Mouse (Mus musculus) stomach, postnatal 0 days (tissue): Measurements from ENCODE around the gene D930048N14Rik. TPM values are rescaled to one million over a fixed set of nuclear protein-coding genes. Genes with fewer than 3 reads are reported as not detected.
A peak's percentile ranks its signal among the peaks of the same experiment; 100 is the strongest.

Source experiments
- ATAC-seq: fragments of 200-750 bp; cut with Nextera tagmentation; 2 replicates; pipeline ENCODE4 v1.8.0; 2017; ENCODE audit not compliant: low FRiP score, low TSS enrichment
- DNase-seq: peaks from one replicate; pipeline ENCODE4 v3.0.0-alpha.2; 2016; ENCODE audit warnings: low spot score
- H3K27ac ChIP-seq: fragments of 300-500 bp; sonication (generic); replicated peaks from 2 replicates; pipeline ENCODE4 v1.5.1; 2014; ENCODE audit warnings: mild to moderate bottlenecking, control low read depth
- H3K27me3 ChIP-seq: fragments of 300-500 bp; sonication (generic); 2 replicates; pipeline ENCODE4 v1.6.1; 2014; ENCODE audit warnings: low read length; ENCODE audit not compliant: control insufficient read depth, insufficient read depth
- H3K36me3 ChIP-seq: fragments of 300-500 bp; sonication (generic); 2 replicates; pipeline ENCODE4 v1.6.1; 2014; ENCODE audit warnings: low read length, mixed read lengths; ENCODE audit not compliant: control insufficient read depth, insufficient read depth
- H3K4me1 ChIP-seq: fragments of 300-500 bp; sonication (generic); replicated peaks from 2 replicates; pipeline ENCODE4 v1.6.1; 2014; ENCODE audit warnings: antibody characterized with exemption; ENCODE audit not compliant: control insufficient read depth, insufficient read depth
- H3K4me2 ChIP-seq: fragments of 300-500 bp; sonication (generic); replicated peaks from 2 replicates; pipeline ENCODE4 v1.6.1; 2014; ENCODE audit warnings: low read depth, mild to moderate bottlenecking, control low read depth, moderate library complexity
- H3K4me3 ChIP-seq: fragments of 300-500 bp; sonication (generic); 2 replicates; pipeline ENCODE4 v1.5.1; 2014; ENCODE audit warnings: low read depth, low read length, control low read depth
- H3K9ac ChIP-seq: fragments of 300-500 bp; sonication (generic); 2 replicates; pipeline ENCODE4 v1.6.1; 2014; ENCODE audit warnings: mild to moderate bottlenecking, low read length, control low read depth, mixed read lengths
- H3K9me3 ChIP-seq: fragments of 300-500 bp; sonication (generic); 2 replicates; pipeline ENCODE4 v1.6.1; 2016; ENCODE audit warnings: low read length; ENCODE audit not compliant: control insufficient read depth
- CTCF ChIP-seq: IDR thresholded peaks from 2 replicates; pipeline ENCODE4 v1.5.1; 2016; ENCODE audit warnings: antibody characterized with exemption, low read depth, mild to moderate bottlenecking, moderate library complexity
- EP300 ChIP-seq: optimal IDR thresholded peaks from 2 replicates; pipeline ENCODE3; 2016; ENCODE audit warnings: antibody characterized with exemption
- WGBS: fragments of 180-500 bp; shearing (Covaris S2); extraction: QIAGEN DNeasy Blood & Tissue Kit; methylation state at CpG from one replicate; pipeline ENCODE4 v1.1.7; 2014; 5-methylcytosine and 5-hydroxymethylcytosine counted together
- polyA plus RNA-seq: library from polyadenylated mRNA; unstranded; fragments of >200 nt; fragmentation: Nextera tagmentation; extraction: Ambion mirVana; gene quantifications from 2 replicates; pipeline ENCODE4 v1.2.1, GENCODE M21; 2015

The D930048N14Rik gene
- polyA plus RNA-seq, 1 experiment from 2014 or later: 2.0 TPM

DNA sequence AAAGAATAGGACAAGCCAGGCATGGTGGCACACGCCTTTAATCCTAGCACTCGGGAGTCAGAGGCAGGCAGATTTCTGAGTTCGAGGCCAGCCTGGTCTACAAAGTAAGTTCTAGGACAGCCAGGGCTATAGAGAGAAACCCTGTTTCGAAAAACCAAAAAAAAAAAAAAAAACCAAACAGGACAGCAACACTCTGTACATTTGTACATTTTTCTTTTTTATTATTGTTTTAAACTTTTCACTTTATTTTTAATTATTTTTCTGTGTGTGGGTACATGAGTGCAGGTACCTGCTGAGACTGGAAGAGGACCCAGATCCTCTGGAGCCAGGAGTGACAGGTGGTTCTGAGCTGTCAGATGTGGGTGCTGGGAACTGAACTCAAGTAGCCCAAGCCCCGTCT lies 24.6 kb downstream of the D930048N14Rik start:
- H3K4me2 ChIP-seq: no peak overlapping the region
- WGBS: 83% methylated on average over 5 of the region's 5 CpGs

DNA sequence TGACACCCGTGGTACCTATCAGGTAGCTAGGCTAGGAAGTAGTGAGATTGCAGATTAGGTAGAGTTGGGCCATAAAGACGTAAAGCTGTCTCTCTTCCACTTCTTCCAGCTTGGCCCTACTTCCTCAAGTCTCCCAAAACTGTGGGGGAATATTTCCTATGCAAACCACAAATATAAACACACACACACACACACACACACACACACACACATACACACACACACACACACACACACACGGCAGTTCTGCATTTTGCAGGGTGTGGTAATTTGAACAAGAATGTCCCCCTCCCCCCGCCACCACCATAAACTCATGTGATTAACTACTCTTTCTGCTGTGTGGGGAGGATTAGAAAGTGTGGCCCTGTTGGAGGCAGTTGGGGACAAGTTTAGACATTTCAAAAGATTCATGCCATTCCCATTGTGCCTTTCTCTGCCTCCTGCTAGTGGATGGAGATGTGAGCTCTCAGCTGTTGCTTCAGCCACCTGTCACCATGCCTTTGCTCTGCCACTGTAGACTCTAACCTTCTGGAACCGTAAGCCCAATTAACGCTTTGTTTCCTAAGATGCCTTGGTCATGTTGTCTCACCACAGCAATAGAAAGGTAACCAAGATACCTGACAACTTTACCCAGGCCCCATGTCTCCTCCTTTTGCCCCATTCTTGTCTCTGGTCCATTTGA lies 27.1 kb downstream of the D930048N14Rik start:
- H3K27ac ChIP-seq: no peak overlapping the region
- no peak overlapping the region for H3K4me2 ChIP-seq
- no peaks in the 10 kb centered on the region for H3K9me3 ChIP-seq
- no peak overlapping the region for H3K9ac ChIP-seq
- no peaks in the 10 kb centered on the region for H3K36me3 ChIP-seq
- TF ChIP-seq CTCF (no peak), EP300 (no peak)
- H3K4me1 ChIP-seq: no peaks in the 10 kb centered on the region
- no peak overlapping the region for H3K4me3 ChIP-seq
- ATAC-seq (no peak), DNase-seq (no peak)
- H3K27me3 ChIP-seq: no peaks in the 10 kb centered on the region
- WGBS: 58% methylated on average over 6 of the region's 6 CpGs

More for the DNA sequence above, 24.6 kb downstream of the D930048N14Rik start:
- Histone ChIP-seq H3K9me3 (no peaks in the 10 kb centered on the region), H3K9ac (no peak overlapping the region), H3K4me1 (no peaks in the 10 kb centered on the region), H3K4me3 (no peak overlapping the region), H3K27ac (no peak overlapping the region), H3K36me3 (no peaks in the 10 kb centered on the region), H3K27me3 (no peaks in the 10 kb centered on the region)
- no peak for ATAC-seq
- no peak for TF ChIP-seq EP300
- TF ChIP-seq CTCF: no peak
- no peak for DNase-seq

DNA sequence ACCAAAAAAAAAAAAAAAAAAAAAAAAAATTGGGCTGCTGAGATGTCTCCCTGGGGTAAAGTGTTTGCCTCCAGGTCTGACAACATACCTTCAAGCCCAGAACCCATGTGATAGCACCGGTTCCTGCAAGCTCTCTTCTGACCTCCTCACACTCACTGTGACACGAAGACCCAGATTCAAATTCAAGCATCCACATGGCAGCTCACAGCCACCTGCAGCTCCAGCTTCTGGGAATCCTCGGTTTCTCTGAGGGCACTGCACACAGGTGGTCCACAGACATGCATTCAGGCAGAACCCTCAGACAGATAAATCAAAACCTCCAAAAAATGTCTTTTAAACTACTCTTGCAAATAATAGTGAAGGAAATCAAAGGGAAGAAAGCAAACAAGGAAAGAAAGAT lies 28.7 kb downstream of the D930048N14Rik start:
- ATAC-seq (no peak), DNase-seq (no peak)
- TF ChIP-seq EP300 (no peak), CTCF (no peak)
- Histone ChIP-seq H3K9me3 (no peaks in the 10 kb centered on the region), H3K27ac (no peak overlapping the region), H3K27me3 (no peaks in the 10 kb centered on the region), H3K4me3 (no peak overlapping the region), H3K9ac (no peak overlapping the region), H3K4me1 (no peaks in the 10 kb centered on the region), H3K4me2 (no peak overlapping the region), H3K36me3 (no peaks in the 10 kb centered on the region)
- 60% methylated on average over 3 of the region's 3 CpGs for WGBS

DNA sequence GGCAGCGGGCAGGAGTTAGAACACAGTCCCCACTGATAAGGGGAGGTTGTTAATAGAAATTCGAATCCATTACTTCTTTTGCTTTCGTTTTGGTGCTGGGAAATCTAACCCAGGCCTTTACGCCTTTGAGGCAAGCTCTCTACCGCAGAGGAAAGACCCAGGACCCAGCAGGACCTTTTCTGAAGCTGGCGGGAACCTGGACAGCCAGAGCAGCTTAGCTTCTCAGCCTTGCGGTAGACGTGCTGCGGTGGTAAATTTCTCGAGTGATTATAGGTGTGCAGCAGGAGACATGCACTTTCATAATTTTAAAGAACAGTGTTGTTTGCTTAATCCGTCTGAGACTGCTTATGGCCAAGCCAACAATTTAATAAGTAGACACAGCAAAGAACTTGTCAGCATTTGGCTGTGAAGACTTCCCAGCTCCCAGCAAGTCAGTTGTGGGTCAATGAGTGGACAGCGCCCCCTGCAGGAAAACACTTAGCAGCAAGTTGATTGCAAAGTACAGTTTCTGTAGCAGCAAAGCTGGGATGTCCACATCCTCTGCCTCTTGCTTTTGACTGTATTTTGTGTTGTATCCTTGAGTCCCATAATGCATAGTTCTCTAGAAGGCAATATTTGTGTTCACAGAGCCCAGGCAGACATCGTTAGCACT lies 30.7 kb downstream of the D930048N14Rik start:
- Histone ChIP-seq H3K9me3 (no peaks in the 10 kb centered on the region), H3K4me1 (no peaks in the 10 kb centered on the region), H3K9ac (no peak overlapping the region), H3K36me3 (no peaks in the 10 kb centered on the region; the same call in 1 of the 2 replicates), H3K27me3 (no peaks in the 10 kb centered on the region), H3K4me2 (peak overlapping the region; percentile 35; the same call in 1 of the 2 replicates), H3K4me3 (no peak overlapping the region), H3K27ac (no peak overlapping the region)
- 32% methylated on average over 13 of the region's 13 CpGs for WGBS
- TF ChIP-seq EP300: no peak
- TF ChIP-seq CTCF: peak; percentile 99
- ATAC-seq (peak; percentile 74), DNase-seq (peak; percentile 90)

DNA sequence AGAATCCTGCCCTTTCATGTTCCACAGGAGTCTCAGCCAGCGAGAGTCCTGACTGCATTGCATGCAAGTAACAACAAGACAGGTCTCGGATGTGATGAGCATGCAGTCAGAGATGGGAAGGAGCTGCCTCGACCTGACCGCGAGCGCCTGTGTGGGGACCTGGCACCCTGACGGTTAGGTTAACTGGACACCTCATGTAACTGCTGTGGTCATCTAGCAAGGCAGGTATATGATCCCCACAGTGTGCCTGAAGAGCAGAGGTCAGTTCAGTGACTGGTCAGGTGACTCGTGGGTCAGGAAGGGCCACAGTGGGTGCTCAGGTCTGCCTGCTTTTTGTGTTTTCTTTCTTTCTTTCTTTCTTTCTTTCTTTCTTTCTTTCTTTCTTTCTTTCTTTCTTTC lies 31.2 kb downstream of the D930048N14Rik start:
- Histone ChIP-seq H3K9ac (no peak overlapping the region), H3K9me3 (no peaks in the 10 kb centered on the region), H3K4me3 (no peak overlapping the region), H3K27ac (no peak overlapping the region), H3K27me3 (no peaks in the 10 kb centered on the region), H3K4me1 (no peaks in the 10 kb centered on the region), H3K36me3 (no peaks in the 10 kb centered on the region; the same call in 1 of the 2 replicates), H3K4me2 (no peak overlapping the region)
- ATAC-seq: no peak
- no peak for TF ChIP-seq EP300
- no peak for TF ChIP-seq CTCF
- no peak for DNase-seq
- WGBS: 42% methylated on average over 8 of the region's 8 CpGs
